Mouse (Mus musculus) midbrain, embryonic 12.5 days (tissue): Measurements from ENCODE around the gene Mlst8. TPM values are rescaled to one million over a fixed set of nuclear protein-coding genes. Genes with fewer than 3 reads are reported as not detected.
A peak's percentile ranks its signal among the peaks of the same experiment; 100 is the strongest.

ENCODE experiments used
- ATAC-seq: fragments of 200-750 bp; cut with Nextera tagmentation; 2 replicates; pipeline ENCODE4 v1.8.0; 2017; ENCODE audit warnings: low read depth, moderate TSS enrichment, moderate library complexity; ENCODE audit not compliant: low FRiP score
- H3K27ac ChIP-seq: fragments of 300-500 bp; sonication (generic); replicated peaks from 2 replicates; pipeline ENCODE4 v1.5.1; 2016; ENCODE audit warnings: mild to moderate bottlenecking
- H3K27me3 ChIP-seq: fragments of 300-500 bp; sonication (generic); 2 replicates; pipeline ENCODE4 v1.6.1; 2016; ENCODE audit warnings: mild to moderate bottlenecking
- H3K36me3 ChIP-seq: fragments of 300-500 bp; sonication (generic); 2 replicates; pipeline ENCODE4 v1.6.1; 2016
- H3K4me1 ChIP-seq: fragments of 300-500 bp; sonication (generic); 2 replicates; pipeline ENCODE4 v1.6.1; 2016
- H3K4me2 ChIP-seq: fragments of 300-500 bp; sonication (generic); replicated peaks from 2 replicates; pipeline ENCODE4 v1.6.1; 2016; ENCODE audit warnings: mild to moderate bottlenecking, moderate library complexity
- H3K4me3 ChIP-seq: fragments of 300-500 bp; sonication (generic); 2 replicates; pipeline ENCODE4 v1.5.1; 2016; ENCODE audit warnings: mild to moderate bottlenecking
- H3K9ac ChIP-seq: fragments of 300-500 bp; sonication (generic); replicated peaks from 2 replicates; pipeline ENCODE4 v1.6.1; 2016; ENCODE audit warnings: mild to moderate bottlenecking, moderate library complexity
- H3K9me3 ChIP-seq: fragments of 300-500 bp; sonication (generic); 2 replicates; pipeline ENCODE4 v1.6.1; 2016; ENCODE audit warnings: mild to moderate bottlenecking
- WGBS: fragments of 180-500 bp; shearing (Covaris S2); methylation state at CpG from one replicate; pipeline ENCODE4 v1.1.7; 2016; 5-methylcytosine and 5-hydroxymethylcytosine counted together
- polyA plus RNA-seq: library from polyadenylated mRNA; unstranded; fragments of >200 nt; fragmentation: Nextera tagmentation; extraction: Ambion mirVana; gene quantifications from 2 replicates; pipeline ENCODE4 v1.2.1, GENCODE M21; 2016

The Mlst8 gene
- 37.0 TPM in 2 replicates for polyA plus RNA-seq

DNA sequence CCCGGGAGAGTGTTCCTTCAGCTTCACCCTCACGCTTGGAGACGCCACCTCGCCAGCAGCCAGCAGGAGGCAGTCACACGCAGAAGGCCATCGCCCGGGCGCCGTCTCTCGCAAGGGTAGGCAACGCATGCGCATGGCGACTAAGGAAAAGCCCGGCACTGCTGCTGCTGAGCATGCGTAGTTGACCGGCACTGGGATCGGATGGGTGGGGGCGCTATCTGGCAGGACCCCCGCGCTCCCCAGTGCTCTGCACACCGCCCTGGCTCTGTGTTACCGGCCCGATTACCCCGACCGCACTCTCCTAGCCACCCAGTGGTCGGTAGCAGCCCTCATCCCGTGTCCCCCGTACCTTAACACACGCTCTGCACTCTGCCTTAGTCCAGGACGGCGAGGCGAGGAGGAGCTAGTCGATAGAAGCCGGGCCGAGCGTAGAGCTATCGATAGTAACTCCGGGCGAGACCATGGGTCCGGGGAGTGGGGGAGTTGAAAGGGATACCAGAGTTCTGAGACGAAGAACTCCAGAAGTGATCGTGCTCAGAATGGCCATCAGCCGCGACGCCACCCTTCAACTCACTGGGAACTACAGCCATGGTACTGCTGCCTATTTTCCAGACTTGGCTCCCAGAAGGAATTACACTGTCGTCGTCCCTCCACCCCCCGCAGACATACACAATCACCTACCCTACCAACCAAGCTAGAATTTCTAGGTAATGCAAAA is at the start of gene Mlst8:
Mlst8 (minus strand) TSS at position 416 of the 718 bp plus-strand sequence.
- Histone ChIP-seq H3K9me3 (no peaks in the 10 kb centered on the region), H3K4me1 (peaks cover 19% of the 10 kb centered on the region), H3K27ac (peak within 1 kb of the TSS; percentile 95), H3K27me3 (no peaks in the 10 kb centered on the region), H3K4me3 (peak within 1 kb of the TSS; percentile 65), H3K9ac (peak within 1 kb of the TSS; percentile 73), H3K36me3 (peaks cover 36% of the 10 kb centered on the region), H3K4me2 (peak within 1 kb of the TSS; percentile 55)
- under 1% methylated on average over 48 of the region's 48 CpGs for WGBS
- peak; percentile 91 for ATAC-seq

DNA sequence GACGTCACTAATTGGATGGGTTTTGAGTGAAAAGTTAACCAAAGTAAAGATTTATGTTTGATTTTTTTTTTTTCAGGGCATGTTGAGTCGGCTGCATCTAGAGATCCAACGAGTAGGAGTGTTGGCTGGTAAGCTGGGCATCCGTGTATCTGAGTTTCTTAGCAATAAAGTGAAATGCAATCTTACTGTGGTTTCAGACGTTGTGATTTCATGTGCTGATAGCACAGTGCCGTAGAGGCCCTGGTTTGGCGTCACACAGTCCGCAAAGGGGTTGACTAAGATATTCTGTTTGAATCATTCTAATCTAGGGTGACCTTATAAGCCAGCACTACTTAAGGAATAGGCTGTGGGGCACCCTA is 49.7 kb upstream of the Mlst8 start:
- Histone ChIP-seq H3K4me3 (peak overlapping the region; percentile 88), H3K9ac (peak overlapping the region; percentile 73), H3K4me1 (peaks cover 62% of the 10 kb centered on the region), H3K9me3 (no peaks in the 10 kb centered on the region), H3K27me3 (no peaks in the 10 kb centered on the region), H3K36me3 (peaks cover 11% of the 10 kb centered on the region), H3K4me2 (peak overlapping the region; percentile 80), H3K27ac (peak overlapping the region; percentile 83)
- WGBS = 1% methylated on average over 8 of the region's 8 CpGs
- no peak for ATAC-seq

DNA sequence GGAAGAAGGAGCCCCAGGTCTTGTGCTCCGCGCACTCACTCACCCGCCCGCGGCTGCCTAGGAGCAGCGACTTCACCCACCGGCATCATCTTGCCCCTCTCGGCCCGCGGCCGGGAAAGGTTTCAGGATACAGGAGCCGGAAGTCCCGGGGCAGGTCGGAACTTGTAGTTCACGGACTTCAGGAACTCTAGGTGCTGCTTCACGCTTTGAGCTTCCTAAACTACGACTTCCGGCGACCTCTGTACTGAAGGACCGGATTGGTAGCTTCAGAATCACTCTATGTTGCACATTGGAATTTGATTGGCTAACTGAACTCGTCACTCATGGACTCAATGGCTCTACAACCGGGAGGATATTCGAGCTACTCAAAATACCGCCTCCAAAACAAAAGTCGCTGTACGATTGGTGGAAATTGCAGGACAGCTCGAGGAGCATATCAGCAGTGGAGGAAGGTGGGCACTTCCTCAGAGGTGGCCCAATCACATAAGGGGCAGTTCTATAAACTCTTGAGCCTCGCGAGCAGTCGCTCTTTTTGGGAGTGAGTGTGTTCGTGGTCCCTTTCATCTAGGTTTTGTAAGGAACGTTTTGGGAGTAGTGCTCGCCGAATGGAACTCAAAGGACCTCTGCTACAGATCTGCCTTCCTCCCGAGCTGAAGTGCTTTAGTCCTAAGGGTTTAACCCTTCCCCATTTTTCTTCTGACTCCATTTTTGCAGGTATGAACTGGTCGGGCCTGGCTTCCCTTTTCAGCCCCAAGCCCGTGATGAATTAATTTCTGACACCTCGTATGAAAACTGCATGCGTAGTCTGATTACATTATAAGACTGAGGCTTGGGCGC is 49.1 kb upstream of the Mlst8 start, which contains the start of gene Traf7:
Traf7 (minus strand) TSS at position 216 of the 837 bp plus-strand sequence.
- Histone ChIP-seq H3K27ac (peak within 1 kb of the TSS; percentile 83), H3K36me3 (peaks cover 11% of the 10 kb centered on the region)

DNA sequence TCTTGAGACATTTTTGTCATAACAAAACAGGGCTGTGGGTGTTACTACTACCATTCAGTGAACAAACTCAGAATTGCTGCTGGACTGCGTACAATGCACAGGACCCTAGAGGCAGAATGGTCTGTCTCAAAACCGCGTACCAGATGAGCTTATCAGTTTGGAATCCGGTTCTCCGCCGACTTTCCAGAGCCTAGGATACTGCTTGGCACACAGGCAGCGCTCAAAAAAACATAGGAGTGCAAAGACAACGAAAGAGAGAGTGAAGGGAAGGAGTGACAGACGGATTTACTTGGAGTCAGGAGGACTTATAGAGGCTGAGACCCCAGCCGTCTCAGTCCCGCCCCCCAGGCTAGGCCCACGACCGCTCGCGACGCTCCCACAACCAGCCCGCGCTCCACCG is 48.4 kb upstream of the Mlst8 start:
- Histone ChIP-seq H3K9me3 (no peaks in the 10 kb centered on the region), H3K27ac (peak overlapping the region; percentile 74), H3K27me3 (no peaks in the 10 kb centered on the region), H3K4me1 (peaks cover 51% of the 10 kb centered on the region), H3K9ac (peak overlapping the region; percentile 88), H3K4me2 (peak overlapping the region; percentile 72), H3K4me3 (peak overlapping the region; percentile 88), H3K36me3 (peaks cover 11% of the 10 kb centered on the region)
- no peak for ATAC-seq
- under 1% methylated on average over 19 of the region's 19 CpGs for WGBS

More for the DNA sequence above, 49.1 kb upstream of the Mlst8 start, which contains the start of gene Traf7:
- H3K4me3 ChIP-seq = peak within 1 kb of the TSS; percentile 88
- H3K4me1 ChIP-seq = peaks cover 56% of the 10 kb centered on the region
- H3K9ac ChIP-seq = peak within 1 kb of the TSS; percentile 88
- no peaks in the 10 kb centered on the region for H3K9me3 ChIP-seq
- H3K4me2 ChIP-seq = peak within 1 kb of the TSS; percentile 80
- peak; percentile 98 for ATAC-seq
- WGBS = under 1% methylated on average over 40 of the region's 40 CpGs
- no peaks in the 10 kb centered on the region for H3K27me3 ChIP-seq

DNA sequence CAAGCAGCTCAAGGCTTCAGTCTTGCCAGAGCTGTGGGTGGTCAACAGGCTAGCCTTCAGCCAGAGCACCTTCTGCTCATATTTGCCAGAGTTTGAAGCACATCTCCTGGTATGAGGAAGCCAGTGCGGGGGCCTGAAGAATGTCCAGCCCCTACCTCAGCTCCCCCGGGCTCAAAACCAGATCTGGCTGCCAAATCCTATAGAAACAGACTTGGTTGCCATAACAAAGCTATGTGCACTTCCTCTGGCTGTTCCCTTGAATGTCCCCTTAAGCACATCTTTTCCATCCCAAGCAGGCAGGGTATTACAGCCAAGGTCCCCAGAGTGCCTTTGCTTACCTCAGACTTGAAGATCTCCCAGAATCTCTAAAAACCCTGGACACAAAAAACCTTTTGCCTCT is 45.9 kb upstream of the Mlst8 start:
- no peak overlapping the region for H3K4me3 ChIP-seq
- 92% methylated on average over 2 of the region's 2 CpGs for WGBS
- H3K36me3 ChIP-seq = peaks cover 14% of the 10 kb centered on the region; the same call in 1 of the 2 replicates
- H3K9me3 ChIP-seq = no peaks in the 10 kb centered on the region
- H3K4me2 ChIP-seq = no peak overlapping the region
- peaks cover 29% of the 10 kb centered on the region for H3K4me1 ChIP-seq
- H3K9ac ChIP-seq = no peak overlapping the region; the same call in 1 of the 2 replicates
- H3K27ac ChIP-seq = no peak overlapping the region
- H3K27me3 ChIP-seq = no peaks in the 10 kb centered on the region
- no peak for ATAC-seq

DNA sequence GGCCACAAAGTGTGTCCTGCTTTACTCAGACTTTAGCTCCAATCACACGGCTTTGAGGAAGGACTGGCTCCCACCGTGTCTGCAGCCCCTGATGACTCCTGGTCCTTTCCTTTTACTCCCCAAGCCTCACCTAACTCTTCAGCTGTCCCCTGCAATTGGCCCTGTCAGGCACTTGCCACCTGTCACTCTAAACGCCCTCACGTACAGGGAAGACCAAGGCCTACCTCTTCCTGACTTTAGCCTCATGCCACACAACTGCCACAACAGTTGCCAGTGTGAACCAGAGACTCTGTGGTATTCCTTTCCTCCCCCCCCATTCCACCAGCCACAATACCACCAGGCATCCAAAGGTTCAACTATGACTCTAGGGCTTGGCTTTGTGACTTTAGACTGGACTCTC is 41.6 kb upstream of the Mlst8 start:
- Histone ChIP-seq H3K27ac (no peak overlapping the region), H3K9me3 (no peaks in the 10 kb centered on the region), H3K27me3 (no peaks in the 10 kb centered on the region), H3K36me3 (peaks cover 47% of the 10 kb centered on the region), H3K4me1 (0 out of 2 replicates have a peak, but pooled peaks cover 3% of the 10 kb centered on the region), H3K4me2 (no peak overlapping the region), H3K4me3 (no peak overlapping the region), H3K9ac (no peak overlapping the region)
- WGBS = 89% methylated on average over 4 of the region's 4 CpGs
- ATAC-seq = no peak

DNA sequence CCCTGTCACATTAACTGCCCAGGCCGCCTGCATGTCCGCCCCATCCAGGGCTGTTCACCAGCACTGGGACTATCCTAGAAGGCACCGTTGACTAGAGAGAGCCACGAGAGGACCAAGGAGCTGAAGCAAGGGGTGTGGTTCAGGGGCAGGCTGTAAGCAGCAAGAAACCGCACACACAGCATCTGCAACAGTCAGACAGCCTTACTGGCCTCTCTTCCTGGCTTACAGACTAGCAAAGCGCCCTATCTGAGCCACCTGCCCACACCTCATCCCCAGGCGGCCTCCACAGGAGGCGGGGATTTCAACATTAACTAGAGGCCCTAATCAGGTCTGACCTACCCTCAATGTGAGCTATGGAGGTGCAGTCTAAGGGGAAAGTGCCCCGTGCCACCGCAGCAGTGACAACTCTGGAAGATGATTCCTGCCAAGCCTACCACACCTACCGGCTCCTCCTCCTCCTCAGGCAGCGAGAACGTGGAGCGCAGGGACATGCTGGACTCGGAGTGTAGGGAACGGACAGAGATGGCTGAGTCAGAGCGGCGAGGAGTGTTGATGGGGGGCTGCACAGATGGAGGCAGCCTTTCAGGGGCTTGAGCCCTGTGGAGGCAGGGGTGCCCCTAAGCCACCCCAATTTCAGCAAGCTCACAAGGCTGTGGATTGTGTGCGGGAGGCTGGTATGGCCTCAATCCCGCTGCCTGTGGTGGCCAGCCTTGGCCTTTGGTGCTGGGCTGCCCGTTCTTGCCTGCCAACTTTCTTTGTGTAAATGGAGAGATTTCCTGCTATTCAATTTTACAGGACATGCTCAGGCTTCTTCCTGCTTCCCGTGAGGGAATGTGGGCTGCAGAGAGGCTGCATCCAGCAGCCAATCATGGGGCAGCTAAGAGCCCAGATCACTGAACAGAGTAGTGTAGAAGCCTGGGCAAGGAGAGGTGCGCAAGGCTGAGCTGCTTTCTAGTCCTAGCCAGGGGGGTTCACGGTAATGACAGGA is 35.7 kb upstream of the Mlst8 start:
- H3K9ac ChIP-seq = no peak overlapping the region
- ATAC-seq = no peak
- no peak overlapping the region for H3K27ac ChIP-seq
- no peak overlapping the region for H3K4me2 ChIP-seq
- H3K27me3 ChIP-seq = no peaks in the 10 kb centered on the region
- WGBS = 89% methylated on average over 24 of the region's 24 CpGs
- no peak overlapping the region for H3K4me3 ChIP-seq
- no peaks in the 10 kb centered on the region for H3K9me3 ChIP-seq
- H3K4me1 ChIP-seq = no peaks in the 10 kb centered on the region
- peaks cover 90% of the 10 kb centered on the region for H3K36me3 ChIP-seq

DNA sequence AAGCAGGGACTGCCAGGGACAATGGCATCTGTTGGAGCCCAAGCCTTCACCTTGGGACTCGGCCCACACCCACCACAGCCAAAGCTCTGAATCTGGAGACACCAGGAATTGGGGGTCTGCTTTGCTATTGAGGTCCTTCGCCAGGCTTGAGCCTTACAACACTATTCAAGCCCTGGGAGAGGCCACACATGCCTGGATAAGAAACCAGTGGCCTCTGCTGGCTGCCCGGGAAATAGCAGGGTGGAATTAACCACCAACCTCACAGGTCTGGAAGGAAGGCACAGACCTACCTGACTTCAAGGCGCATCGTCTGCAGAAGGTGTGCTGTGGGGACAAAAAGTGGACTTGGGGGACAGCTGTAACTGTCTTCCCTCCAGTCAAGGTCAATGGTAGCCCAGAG is 34.7 kb upstream of the Mlst8 start:
- no peak overlapping the region for H3K4me2 ChIP-seq
- H3K27ac ChIP-seq = no peak overlapping the region
- peaks cover 95% of the 10 kb centered on the region for H3K36me3 ChIP-seq
- H3K9me3 ChIP-seq = no peaks in the 10 kb centered on the region
- 57% methylated on average over 5 of the region's 5 CpGs for WGBS
- H3K4me1 ChIP-seq = no peaks in the 10 kb centered on the region
- H3K4me3 ChIP-seq = no peak overlapping the region
- no peaks in the 10 kb centered on the region for H3K27me3 ChIP-seq
- H3K9ac ChIP-seq = no peak overlapping the region
- ATAC-seq = 0 out of 2 replicates have a peak, but pooled peaks have one; percentile 47

DNA sequence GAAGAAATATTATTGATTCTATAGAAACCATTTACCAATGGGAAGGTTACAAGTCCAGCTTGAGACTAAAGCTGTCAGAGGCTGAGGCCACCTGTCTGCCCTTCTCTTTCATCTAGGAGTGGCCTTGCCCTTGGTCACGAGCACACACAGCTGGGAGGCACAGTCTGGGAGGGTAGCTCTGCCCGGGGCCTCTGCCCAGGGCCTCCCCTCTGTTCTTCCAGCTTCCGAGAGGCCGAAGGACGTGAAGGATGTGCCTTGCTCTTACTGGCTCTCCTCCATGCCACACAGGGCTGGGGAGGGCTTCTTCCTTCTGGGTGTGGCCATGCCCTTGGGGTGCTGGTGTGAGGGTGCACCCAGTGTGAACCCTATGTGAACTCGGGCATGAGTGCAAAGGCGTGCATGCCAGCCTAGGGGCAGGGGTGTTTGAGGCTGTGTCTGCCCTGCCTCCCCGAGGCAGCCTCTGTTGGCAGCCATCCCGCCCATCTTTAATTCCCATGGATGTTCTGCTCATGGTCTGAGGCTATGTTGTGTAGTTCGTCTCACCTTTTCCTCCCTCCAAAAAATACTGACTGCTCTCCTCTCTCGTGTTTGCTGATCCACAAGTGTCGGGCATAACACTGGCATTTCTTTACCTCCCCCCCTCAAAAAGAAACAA is 29.1 kb upstream of the Mlst8 start:
- Histone ChIP-seq H3K9ac (0 out of 2 replicates have a peak overlapping the region, but pooled peaks have one; percentile 15), H3K9me3 (no peaks in the 10 kb centered on the region), H3K27ac (no peak overlapping the region), H3K4me1 (peaks cover 8% of the 10 kb centered on the region), H3K27me3 (peaks cover 5% of the 10 kb centered on the region; the same call in 1 of the 2 replicates), H3K4me3 (no peak overlapping the region), H3K4me2 (no peak overlapping the region), H3K36me3 (peaks cover 95% of the 10 kb centered on the region)
- WGBS = 81% methylated on average over 12 of the region's 12 CpGs
- ATAC-seq = no peak

DNA sequence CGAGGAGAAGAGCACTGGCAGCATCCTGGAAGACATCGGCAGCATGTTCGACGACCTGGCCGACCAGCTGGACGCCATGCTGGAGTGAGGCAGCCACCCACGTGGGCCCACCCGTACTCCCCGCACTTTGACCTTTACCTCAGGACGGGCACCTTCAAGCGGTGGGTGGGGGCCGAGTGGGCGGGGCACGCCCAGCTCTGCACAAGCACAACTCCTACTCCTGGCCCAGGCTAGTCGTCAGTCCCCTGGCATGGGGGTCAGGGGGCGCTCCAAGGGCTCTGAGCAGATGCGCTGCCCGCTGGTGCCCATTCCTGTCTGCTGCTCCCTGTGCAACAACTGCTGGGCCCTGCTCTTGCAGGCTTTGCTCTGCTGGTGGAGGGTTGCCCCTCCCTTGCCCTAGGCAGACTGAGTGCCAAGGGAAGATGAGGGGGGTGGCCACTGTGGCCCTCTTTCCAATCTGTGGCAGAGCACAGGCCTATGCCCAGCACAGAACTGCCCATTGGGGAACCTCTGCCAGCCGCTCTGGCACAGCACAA is 28.3 kb upstream of the Mlst8 start:
- H3K9me3 ChIP-seq = no peaks in the 10 kb centered on the region
- no peak overlapping the region for H3K4me2 ChIP-seq
- 52% methylated on average over 19 of the region's 19 CpGs for WGBS
- peaks cover 96% of the 10 kb centered on the region for H3K36me3 ChIP-seq
- peaks cover 5% of the 10 kb centered on the region; the same call in 1 of the 2 replicates for H3K27me3 ChIP-seq
- no peak overlapping the region for H3K9ac ChIP-seq
- H3K4me3 ChIP-seq = no peak overlapping the region
- peaks cover 8% of the 10 kb centered on the region for H3K4me1 ChIP-seq
- 0 out of 2 replicates have a peak, but pooled peaks have one; percentile 61 for ATAC-seq
- no peak overlapping the region for H3K27ac ChIP-seq
